Mouse (Mus musculus) liver, adult (tissue): ENCODE results near the gene Fto.

ENCODE experiments used
- GATA4 ChIP-seq: IDR thresholded peaks from 2 replicates; pipeline ENCODE4 v1.6.1; 2014; ENCODE audit warnings: mild to moderate bottlenecking, low read length; ENCODE audit not compliant: insufficient replicate concordance

The Fto gene

DNA sequence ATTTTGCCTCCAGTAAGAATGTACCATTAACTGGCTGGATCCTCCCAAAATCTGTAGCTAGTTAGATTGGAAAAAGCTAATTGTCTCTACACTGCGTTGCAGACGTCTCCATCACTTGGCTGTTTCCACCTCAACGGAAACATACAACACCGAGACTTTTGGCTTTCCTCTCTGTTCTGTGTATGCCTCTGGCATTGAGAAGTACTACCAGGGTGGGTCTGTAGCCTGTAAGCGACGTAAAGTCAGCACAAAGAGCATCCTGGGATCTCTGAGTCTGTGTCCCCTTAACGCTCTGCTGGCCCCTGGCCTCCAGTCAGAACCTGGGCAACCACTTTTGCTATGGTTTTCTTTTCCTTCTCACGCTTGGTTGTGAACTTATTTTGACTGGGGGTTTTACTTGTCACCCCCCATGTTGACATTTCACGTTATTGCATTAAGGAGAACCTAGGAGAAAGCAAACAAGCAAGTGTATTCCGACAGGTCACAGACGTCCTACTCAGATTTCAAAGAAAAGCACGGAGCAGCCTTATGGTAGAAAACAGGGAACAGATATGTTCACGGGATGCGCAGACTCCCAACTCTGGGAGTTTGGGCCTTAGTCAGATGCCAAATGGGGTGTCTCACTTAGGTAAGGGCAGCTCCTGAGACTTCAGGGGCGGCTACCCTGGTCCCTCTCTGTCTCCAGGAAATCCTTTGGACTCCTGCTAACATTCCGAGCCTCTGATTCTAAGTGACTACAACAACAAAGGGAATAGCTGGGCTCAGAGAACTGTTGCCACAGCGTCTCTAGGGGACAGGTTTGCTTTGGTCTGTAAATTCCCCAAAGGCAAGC lies 263.0 kb downstream of the Fto start:
- no peak for TF ChIP-seq GATA4

DNA sequence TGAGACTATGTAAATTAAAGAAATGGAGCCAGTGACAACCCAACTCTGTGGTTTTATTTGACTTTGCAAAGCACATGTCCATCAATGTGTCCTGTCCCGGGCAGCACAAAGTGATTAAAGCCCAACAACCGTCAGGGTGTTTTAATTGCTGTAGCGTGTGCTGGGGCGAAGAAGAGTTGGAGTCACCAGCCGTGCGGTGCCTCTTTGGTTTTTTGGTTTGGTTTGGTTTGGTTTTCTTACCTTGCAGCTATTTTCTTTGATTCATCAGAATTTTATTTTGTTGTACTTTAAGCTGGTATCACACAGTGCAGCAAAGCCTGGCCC lies 263.6 kb downstream of the Fto start:
- no peak for TF ChIP-seq GATA4

DNA sequence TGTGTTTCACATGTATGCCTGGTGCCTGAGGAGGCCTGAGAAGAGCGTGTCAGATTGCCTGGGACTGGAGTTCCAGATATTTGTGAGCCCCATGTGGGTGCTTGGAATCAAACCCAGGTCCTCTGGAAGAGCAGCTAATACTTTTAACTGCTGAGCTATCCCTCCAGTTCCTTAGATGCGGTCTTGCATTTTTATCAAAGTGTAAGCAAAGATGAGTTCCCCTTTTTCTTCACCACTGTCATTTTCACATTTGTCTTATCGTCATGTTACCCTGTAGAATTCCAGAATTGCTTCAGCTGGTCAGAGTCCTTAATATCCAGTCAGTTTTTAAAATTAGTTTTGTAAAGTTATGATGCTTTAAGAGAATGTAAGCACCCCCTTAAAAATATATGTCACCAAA lies 264.3 kb downstream of the Fto start:
- TF ChIP-seq GATA4 = no peak

DNA sequence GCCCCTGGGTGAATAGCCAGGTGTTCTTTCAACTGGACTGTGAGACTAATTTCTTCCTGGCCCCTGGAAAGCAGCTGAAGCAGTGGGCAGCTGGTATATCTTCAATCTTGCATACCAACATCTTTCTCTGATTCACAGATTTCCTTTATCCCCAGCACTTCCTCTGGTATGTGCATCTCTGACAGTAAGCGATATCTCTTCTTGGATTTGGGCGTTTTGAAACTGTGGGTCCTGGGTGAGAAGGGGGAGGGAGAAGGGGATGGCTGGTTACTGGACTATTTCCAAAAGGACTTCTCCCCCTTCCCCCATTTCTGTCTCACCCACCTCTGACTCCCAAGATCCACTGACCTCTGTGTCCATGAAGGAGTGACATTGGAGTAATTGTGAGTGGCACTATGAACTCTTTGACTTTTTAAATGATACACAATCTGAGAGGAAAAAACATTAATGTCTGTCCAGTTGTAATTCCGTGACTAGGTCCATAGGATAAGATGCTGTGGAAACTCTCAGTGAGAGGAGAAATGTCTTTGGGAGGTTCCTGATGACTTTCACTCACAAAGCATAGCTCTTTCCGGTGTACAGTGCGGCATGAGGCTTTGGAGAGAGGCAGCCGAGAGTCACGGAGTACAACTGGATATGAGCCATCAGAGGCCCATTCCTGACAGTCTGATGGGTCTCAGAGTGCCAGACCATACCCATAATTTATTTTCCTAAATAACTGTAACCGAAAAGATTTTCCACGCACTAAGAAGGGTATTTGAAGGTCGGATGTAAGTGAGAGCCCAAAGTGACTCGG lies 271.5 kb downstream of the Fto start:
- no peak for TF ChIP-seq GATA4

DNA sequence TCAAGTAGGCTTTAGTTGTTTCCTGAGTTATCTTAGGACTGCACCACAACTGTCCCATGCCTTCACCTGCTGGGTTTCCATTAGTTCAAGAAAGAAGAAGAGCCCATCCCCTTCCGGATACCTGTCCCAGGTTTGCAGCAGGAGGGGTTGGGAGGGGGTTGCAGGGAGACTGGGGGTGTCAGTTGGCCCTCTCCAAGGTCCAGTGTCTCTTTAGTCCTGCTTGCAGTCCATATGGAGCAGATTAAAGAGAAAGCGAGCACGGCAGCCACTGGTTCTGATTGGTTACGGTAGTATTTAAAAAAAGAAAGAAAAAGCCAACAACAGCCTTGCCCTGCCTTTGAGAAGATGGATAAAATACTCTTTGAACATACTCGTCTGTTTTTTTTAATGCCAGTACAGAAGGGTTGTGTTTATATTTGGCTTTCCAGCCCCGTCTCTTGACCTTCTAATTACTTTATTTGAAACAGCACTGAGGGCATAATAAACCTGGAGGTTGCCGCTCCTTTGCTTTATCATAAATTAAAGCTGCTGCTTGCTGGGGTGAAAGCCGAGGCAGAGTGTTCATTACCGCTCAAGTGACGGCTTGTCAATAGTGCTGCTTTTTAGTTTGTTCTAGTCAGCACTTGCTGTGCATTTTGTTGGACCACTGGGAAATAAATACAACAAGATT lies 279.2 kb downstream of the Fto start:
- TF ChIP-seq GATA4 = no peak

DNA sequence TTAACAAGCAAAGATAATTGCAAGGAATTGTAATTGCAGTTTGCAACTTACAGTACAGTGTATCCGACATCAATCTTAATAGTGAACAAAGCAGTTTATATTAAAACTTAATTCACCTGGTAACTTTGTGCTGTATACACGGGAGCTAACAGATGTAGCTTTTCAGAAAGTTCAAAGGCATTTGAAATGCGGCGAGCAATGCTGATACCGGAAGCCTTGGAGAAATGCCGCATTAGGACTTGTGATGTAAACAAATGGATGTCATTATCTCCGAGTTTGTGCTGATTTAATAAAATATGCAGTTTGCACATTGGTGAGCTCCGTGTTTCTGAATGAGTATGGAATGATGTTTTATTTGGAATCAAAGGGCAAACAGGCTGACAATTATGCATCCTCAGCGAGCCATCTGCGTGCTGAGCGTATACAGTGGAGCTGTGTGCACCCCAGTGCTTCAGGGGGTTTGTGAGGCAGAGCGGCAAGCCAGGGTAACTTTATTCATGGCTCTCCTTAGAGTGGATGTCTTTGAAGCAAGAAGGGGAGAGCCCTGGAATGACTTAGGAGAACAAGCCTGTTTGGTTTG lies 280.0 kb downstream of the Fto start:
- no peak for TF ChIP-seq GATA4

DNA sequence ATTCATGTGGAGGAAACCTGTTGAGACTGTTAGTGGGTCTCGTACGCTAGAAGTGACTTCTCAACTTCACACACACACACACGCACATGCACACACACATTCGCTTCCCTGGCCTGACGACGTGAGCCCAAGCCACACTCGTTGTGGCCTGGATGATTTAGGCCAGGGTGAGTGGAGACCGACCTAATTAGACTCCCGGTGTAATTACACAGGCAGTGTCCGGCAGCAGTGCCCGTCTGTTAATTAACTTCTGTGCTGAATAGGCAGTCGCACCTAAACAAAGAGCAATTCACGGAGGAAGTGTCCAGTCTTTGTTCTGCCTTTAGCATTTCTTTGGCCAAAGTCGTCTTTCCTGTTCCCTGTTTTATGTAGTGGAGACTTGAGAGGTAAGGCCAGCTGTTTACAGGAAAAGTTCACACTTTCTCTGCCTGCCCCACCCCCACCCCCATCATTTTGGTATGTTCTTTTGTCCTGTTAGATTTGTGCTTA lies 286.1 kb downstream of the Fto start:
- TF ChIP-seq GATA4 = no peak

DNA sequence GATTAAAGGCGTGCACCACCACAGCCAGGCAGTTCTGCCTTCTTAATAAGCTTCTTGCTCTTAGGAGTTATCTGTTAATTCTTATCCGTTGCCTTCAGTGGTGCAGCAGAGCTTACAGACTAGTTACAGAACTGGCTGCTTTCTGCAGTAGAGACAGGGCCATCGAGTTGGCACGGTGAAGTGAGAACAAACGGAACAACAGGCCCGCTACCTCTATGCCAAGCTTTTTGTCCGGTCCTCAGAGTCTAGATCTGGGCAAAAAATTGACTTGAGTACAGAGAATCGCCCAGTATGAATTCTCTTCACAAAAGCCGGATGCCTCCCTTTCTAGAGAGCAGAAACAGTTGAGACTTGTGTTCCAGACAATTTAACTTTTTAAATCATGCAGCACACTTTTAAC lies 290.4 kb downstream of the Fto start:
- no peak for TF ChIP-seq GATA4

DNA sequence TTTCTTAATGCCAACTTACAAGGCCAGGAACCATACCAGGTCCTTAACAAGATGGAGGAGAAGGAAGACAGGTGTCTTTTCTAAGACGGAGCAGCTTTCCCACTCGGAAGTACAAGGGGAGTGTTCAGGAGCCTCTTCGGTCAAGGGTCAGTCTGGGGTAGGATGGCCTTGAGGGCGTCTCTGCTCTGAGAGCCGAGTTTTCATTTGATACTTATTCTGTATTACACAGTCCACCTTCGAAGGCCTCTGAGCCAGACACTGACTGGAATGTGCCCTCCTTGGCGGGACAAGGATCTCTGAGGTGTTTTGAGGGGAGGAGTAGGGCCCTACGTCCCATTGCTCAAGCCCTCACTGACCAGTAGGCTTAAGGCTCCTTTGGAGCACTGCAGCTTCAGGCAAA lies 292.6 kb downstream of the Fto start:
- no peak for TF ChIP-seq GATA4

DNA sequence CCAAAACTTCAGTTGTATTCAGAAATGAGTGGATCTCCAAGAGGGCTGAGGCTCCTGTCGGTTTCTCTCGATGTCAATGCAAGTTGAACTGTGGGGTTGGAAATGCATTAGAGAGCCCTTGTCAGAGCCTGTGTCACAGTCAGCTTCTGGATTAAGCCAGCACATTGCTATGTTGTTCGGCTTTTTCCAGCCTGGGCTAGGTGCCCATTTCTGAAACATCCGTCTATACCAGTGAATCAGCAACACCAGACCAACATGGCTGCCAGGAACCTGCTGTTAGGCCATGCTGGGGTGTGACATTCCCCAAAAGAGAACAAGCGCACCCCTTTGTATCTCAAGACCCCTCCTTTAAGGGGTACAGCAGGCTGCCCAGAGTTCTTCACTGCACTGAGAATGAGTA lies 293.8 kb downstream of the Fto start:
- no peak for TF ChIP-seq GATA4

DNA sequence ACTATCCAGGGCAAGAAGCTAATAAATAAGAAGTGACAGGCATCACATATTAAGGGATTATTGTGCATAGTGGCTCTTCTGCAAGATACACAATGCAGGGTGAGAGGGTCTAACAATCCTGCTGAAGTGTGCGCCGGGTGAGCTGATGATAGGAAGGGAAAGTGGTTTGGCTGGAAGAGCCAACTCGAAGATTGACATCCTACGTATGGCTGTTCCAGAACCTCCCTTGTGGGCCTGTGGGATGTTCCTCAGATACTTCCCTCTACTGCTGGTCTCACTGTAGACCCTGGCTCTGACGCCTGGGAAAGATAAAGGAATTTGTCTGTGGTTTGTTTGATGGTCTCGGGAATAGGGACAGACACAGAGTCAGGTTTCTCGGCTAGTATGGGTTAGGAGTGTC lies 297.9 kb downstream of the Fto start:
- no peak for TF ChIP-seq GATA4

DNA sequence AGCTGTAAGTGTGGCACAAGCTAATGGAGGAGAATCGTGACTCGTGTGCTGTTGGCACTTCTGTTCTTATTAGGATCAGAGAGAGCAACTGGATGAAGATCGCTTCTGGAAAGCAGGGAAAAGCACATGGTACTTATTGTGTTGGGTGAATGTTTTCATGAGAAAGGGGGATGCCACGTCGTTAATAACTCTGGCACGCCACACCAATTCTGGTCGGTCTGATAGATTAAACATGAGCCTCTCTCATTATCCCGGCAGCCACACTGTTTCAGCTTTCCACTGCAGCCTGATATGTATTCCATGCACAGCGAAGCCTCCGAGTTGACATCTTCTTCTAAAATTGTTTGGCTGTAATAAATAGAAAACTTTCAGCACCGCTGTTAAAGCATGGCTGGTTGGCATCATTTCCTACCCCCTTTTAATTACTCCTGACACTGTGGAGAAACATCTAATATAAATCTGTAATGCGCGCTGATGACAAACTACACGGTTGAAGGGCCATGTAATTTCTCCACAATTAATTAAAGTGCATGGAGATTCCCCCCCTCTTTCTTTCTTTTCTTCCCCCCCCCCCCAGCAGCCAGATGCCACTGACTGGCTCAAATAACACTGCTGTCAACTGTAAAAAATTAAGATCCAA lies 298.5 kb downstream of the Fto start:
- no peak for TF ChIP-seq GATA4

DNA sequence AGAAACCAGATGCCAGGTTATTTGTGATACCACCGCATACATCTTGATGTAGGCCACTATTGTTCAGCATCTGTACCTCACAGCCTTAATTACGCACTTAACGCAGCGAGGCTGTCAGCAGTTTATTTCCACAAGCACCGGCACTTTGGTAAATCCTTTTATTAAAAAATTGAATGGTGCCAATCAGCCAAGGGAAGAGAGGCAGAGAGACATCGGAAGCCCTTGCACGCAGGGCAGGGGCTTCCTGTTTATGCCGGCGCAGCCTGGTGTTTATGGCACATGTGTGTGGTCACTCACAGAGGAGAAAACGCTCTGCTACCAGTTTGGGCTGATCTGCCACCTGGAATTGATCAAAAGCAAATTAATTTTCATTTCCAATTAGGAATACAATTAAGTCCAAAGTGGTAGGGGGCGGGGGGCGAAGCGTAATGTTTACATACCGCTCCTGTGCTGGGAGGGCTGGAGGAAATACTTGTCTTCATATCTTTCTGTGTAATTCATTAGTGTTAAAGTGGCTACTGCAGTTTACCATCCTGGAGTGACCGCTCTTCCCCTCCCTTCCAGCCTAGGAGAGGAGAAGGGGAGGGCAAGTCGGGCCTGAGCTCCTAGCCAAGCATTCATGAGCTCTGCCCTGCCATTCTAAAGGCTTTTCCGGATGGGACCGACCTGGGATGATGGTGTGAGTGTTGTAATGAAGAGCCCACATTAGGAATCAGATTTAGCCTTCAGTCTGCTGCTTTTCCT lies 299.2 kb downstream of the Fto start:
- TF ChIP-seq GATA4 = no peak

DNA sequence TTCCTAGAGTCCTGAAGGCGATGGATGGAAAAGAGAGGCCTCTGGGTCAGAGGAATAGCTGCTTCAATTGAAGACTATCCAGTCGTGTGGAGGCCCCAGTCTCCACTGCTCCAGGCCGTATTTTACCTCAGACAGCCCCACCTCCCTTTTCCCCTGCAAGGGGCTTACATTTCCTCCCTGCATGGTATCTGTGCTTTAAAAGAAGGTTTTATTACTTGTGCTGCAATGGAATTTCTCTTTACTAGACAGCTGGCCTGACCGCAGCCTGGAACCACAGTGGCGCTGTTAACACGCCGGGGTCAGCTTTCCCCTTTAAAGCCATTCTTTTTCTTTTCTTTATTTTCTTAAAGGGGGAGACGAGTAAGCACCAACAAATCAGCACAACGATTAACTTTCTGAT lies 300.3 kb downstream of the Fto start:
- TF ChIP-seq GATA4 = no peak

DNA sequence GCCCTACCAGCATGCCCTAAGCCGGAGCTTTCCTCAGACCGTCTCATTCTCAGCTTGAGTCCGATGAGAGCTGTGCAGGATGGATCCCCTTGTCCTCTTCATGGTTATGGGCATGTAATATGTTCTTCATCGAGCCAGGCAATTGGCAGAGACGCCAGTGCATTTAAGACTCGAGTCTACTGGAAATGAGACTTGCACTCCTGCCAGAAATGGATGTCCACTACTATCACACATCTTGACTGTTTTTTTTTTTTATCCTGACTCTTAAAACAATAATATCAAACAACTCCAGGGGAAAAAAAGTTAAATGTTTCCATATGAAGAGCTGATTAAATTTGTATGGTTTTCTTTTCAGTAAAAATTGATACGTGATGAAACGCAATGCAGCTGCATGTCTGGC lies 301.9 kb downstream of the Fto start:
- no peak for TF ChIP-seq GATA4
